Mouse (Mus musculus) myocyte (in vitro differentiated cells): ENCODE measurements around the gene Msantd2. TPM values are rescaled to one million over a fixed set of nuclear protein-coding genes. Genes with fewer than 3 reads are reported as not detected.

Experiments
- H3K27me3 ChIP-seq: one replicate; pipeline ENCODE4 v1.6.1; 2011; ENCODE audit not compliant: control insufficient read depth, insufficient read depth, insufficient read length
- H3K36me3 ChIP-seq: one replicate; pipeline ENCODE4 v1.6.1; 2011; ENCODE audit not compliant: control insufficient read depth, insufficient read depth
- H3K4me2 ChIP-seq: one replicate; pipeline ENCODE4 v1.6.1; 2011; ENCODE audit warnings: low read depth, control low read depth
- H3K4me3 ChIP-seq: one replicate; pipeline ENCODE4 v1.5.1; 2011; ENCODE audit warnings: mild to moderate bottlenecking, control low read depth, moderate library complexity
- H3K79me2 ChIP-seq: one replicate; pipeline ENCODE4 v1.6.1; 2011; ENCODE audit not compliant: control insufficient read depth, insufficient read depth
- H3ac ChIP-seq: one replicate; pipeline ENCODE4 v1.6.1; 2011; ENCODE audit not compliant: control insufficient read depth, insufficient read length
- CEBPB ChIP-seq: IDR thresholded peaks from 2 replicates; pipeline ENCODE4 v1.6.1; 2011; ENCODE audit warnings: mild to moderate bottlenecking, moderate library complexity; ENCODE audit not compliant: poor library complexity, insufficient read depth, severe bottlenecking
- E2F4 ChIP-seq: IDR thresholded peaks from one replicate; pipeline ENCODE4 v1.6.1; 2011; ENCODE audit warnings: mild to moderate bottlenecking, control low read depth, moderate library complexity; ENCODE audit not compliant: insufficient read depth
- MAX ChIP-seq: IDR thresholded peaks from one replicate; pipeline ENCODE4 v1.6.1; 2011; ENCODE audit warnings: low read depth, mild to moderate bottlenecking, control low read depth
- MYOD1 ChIP-seq, 3 experiments: IDR thresholded peaks; one replicate each; pipeline ENCODE4 v1.6.1; 2011; ENCODE audit warnings: control low read depth in 2 of 3, low read depth in 2 of 3, mild to moderate bottlenecking in 2 of 3, moderate library complexity in 1 of 3; ENCODE audit not compliant: insufficient read length in 2 of 3, control insufficient read depth in 1 of 3
- MYOG ChIP-seq, 3 experiments: IDR thresholded peaks; one replicate each; pipeline ENCODE4 v1.6.1; 2011; ENCODE audit warnings: control low read depth in 2 of 3, low read depth in 2 of 3, mild to moderate bottlenecking in 2 of 3; ENCODE audit not compliant: insufficient read length in 2 of 3, control insufficient read depth in 1 of 3, insufficient read depth in 1 of 3
- POLR2A ChIP-seq: IDR thresholded peaks from one replicate; pipeline ENCODE4 v1.6.1; 2011; ENCODE audit warnings: low read depth, mild to moderate bottlenecking, control low read depth, moderate library complexity; ENCODE audit not compliant: insufficient read length
- POLR2AphosphoS2 ChIP-seq: IDR thresholded peaks from one replicate; pipeline ENCODE4 v1.6.1; 2011; ENCODE audit warnings: low read depth, control low read depth; ENCODE audit not compliant: insufficient read length
- REST ChIP-seq: IDR thresholded peaks from one replicate; pipeline ENCODE4 v1.6.1; 2011; ENCODE audit warnings: mild to moderate bottlenecking, control low read depth, moderate library complexity; ENCODE audit not compliant: insufficient read depth, insufficient read length
- SRF ChIP-seq: IDR thresholded peaks from one replicate; pipeline ENCODE4 v1.6.1; 2011; ENCODE audit warnings: low read depth; ENCODE audit not compliant: control insufficient read depth, insufficient read length
- TCF12 ChIP-seq: IDR thresholded peaks from one replicate; pipeline ENCODE4 v1.6.1; 2011; ENCODE audit warnings: mild to moderate bottlenecking, control low read depth; ENCODE audit not compliant: poor library complexity, insufficient read depth, severe bottlenecking
- TCF3 ChIP-seq: IDR thresholded peaks from one replicate; pipeline ENCODE4 v1.6.1; 2011; ENCODE audit warnings: low read depth, control low read depth; ENCODE audit not compliant: insufficient read length
- USF1 ChIP-seq: IDR thresholded peaks from one replicate; pipeline ENCODE4 v1.6.1; 2011; ENCODE audit warnings: low read depth, mild to moderate bottlenecking, control low read depth, moderate library complexity
- polyA plus RNA-seq: library from polyadenylated mRNA; unstranded; fragments of >200 nt; fragmentation: generic; extraction: Trizol; gene quantifications from one replicate; pipeline ENCODE4 v1.2.1, GENCODE M21; 2012; ENCODE audit warnings: missing spikeins

Gene Msantd2
- polyA plus RNA-seq, 1 experiment, result 4.0 TPM

GRCm38 (mm10) chr9:37454991-37455390 is 34.1 kb upstream of the Msantd2 start:
- Histone ChIP-seq H3K36me3 (no peaks in the 10 kb centered on the region), H3K4me2 (no peak overlapping the region), H3K27me3 (peaks cover 50% of the 10 kb centered on the region), H3K79me2 (no peaks in the 10 kb centered on the region), H3ac (no peak overlapping the region), H3K4me3 (no peak overlapping the region)
- TF ChIP-seq POLR2AphosphoS2 (no peak), MYOG (IDR thresholded peaks at IDR 0.05; ENCODE audit: control insufficient read depth in 1 of 3, insufficient read depth in 1 of 3, insufficient read length in 2 of 3, low read depth in 2 of 3) (no peak), SRF (no peak), USF1 (no peak), REST (no peak), CEBPB (no peak), E2F4 (no peak)

GRCm38 (mm10) chr9:37455868-37456267 is 33.3 kb upstream of the Msantd2 start:
- Histone ChIP-seq H3K4me2 (no peak overlapping the region), H3ac (no peak overlapping the region), H3K36me3 (no peaks in the 10 kb centered on the region), H3K4me3 (no peak overlapping the region), H3K79me2 (no peaks in the 10 kb centered on the region), H3K27me3 (peaks cover 57% of the 10 kb centered on the region)
- TF ChIP-seq MAX, result no peak
- no peak for TF ChIP-seq POLR2AphosphoS2
- no peak for TF ChIP-seq E2F4
- no peak for TF ChIP-seq TCF3
- no peak for TF ChIP-seq USF1
- no peak for TF ChIP-seq REST
- TF ChIP-seq MYOD1 (IDR thresholded peaks at IDR 0.05; ENCODE audit: control insufficient read depth in 1 of 3, insufficient read length in 2 of 3, low read depth in 2 of 3), result no peak
- TF ChIP-seq MYOG (IDR thresholded peaks at IDR 0.05; ENCODE audit: control insufficient read depth in 1 of 3, insufficient read depth in 1 of 3, insufficient read length in 2 of 3, low read depth in 2 of 3), result no peak
- TF ChIP-seq TCF12, result no peak
- no peak for TF ChIP-seq SRF

GRCm38 (mm10) chr9:37456481-37456910 is 32.6 kb upstream of the Msantd2 start:
- Histone ChIP-seq H3K79me2 (no peaks in the 10 kb centered on the region), H3K27me3 (peaks cover 61% of the 10 kb centered on the region), H3K36me3 (no peaks in the 10 kb centered on the region), H3K4me3 (no peak overlapping the region), H3K4me2 (no peak overlapping the region), H3ac (no peak overlapping the region)
- TF ChIP-seq CEBPB, result no peak

GRCm38 (mm10) chr9:37457151-37457550 is 32.0 kb upstream of the Msantd2 start:
- Histone ChIP-seq H3K4me3 (no peak overlapping the region), H3ac (no peak overlapping the region), H3K4me2 (no peak overlapping the region), H3K36me3 (no peaks in the 10 kb centered on the region), H3K79me2 (no peaks in the 10 kb centered on the region), H3K27me3 (peaks cover 68% of the 10 kb centered on the region)
- TF ChIP-seq CEBPB (no peak), SRF (no peak), REST (no peak), USF1 (no peak), MYOD1 (IDR thresholded peaks at IDR 0.05; ENCODE audit: control insufficient read depth in 1 of 3, insufficient read length in 2 of 3, low read depth in 2 of 3) (no peak), POLR2A (no peak)

GRCm38 (mm10) chr9:37459665-37460042 is 29.5 kb upstream of the Msantd2 start:
- no peak overlapping the region for H3K4me3 ChIP-seq
- TF ChIP-seq MYOD1 (IDR thresholded peaks at IDR 0.05; ENCODE audit: control insufficient read depth in 1 of 3, insufficient read length in 2 of 3, low read depth in 2 of 3), result no peak
- TF ChIP-seq USF1, result no peak
- no peak for TF ChIP-seq REST
- no peak for TF ChIP-seq TCF12
- TF ChIP-seq POLR2AphosphoS2, result no peak
- no peak for TF ChIP-seq TCF3
- no peak for TF ChIP-seq MYOG (IDR thresholded peaks at IDR 0.05; ENCODE audit: control insufficient read depth in 1 of 3, insufficient read depth in 1 of 3, insufficient read length in 2 of 3, low read depth in 2 of 3)
- TF ChIP-seq SRF, result no peak
- TF ChIP-seq E2F4, result no peak
- TF ChIP-seq CEBPB, result no peak
- TF ChIP-seq MAX, result no peak
- no peak for TF ChIP-seq POLR2A
- H3K27me3 ChIP-seq, result peaks cover 66% of the 10 kb centered on the region
- H3ac ChIP-seq, result no peak overlapping the region
- no peaks in the 10 kb centered on the region for H3K79me2 ChIP-seq
- H3K36me3 ChIP-seq, result no peaks in the 10 kb centered on the region
- H3K4me2 ChIP-seq, result no peak overlapping the region
